Mouse (Mus musculus) heart, embryonic 12.5 days (tissue): ENCODE results near the gene Trim38. TPM values are rescaled to one million over a fixed set of nuclear protein-coding genes. Genes with fewer than 3 reads are reported as not detected.

Experiments used
- microRNA-seq: library from miRNA; unstranded; fragments of <30 nt; microRNA quantifications from one replicate; pipeline ENCODE4, GENCODE M21; 2017
- polyA plus RNA-seq: library from polyadenylated mRNA; unstranded; fragments of >200 nt; fragmentation: Nextera tagmentation; extraction: Ambion mirVana; gene quantifications from 2 replicates; pipeline ENCODE4 v1.2.1, GENCODE M21; 2016

Gene Trim38
- polyA plus RNA-seq, 1 experiment from 2014 or later, result not detected

Small RNA genes within 50 kb of the gene (microRNA-seq; reads per million reads assigned to microRNA genes)
- not detected for gene Gm44314
- not detected for gene Gm44484

Other genes starting within 250 kb of the Trim38 start
- gene Hist1h4h, start 238.9 kb upstream of the Trim38 start, polyA plus RNA-seq, result 4.4 and 5.2 TPM in 2 replicates
- gene Hist1h2af, start 236.0 kb upstream of the Trim38 start, polyA plus RNA-seq, result 2.7 and 7.0 TPM in 2 replicates
- 3.9 and 4.0 TPM in 2 replicates for gene Hist1h3g, start 234.5 kb upstream of the Trim38 start, polyA plus RNA-seq
- 0.26 and 0.28 TPM in 2 replicates for gene Hist1h2bh, start 226.5 kb upstream of the Trim38 start, polyA plus RNA-seq
- gene Hist1h3f, start 225.9 kb upstream of the Trim38 start, polyA plus RNA-seq, result 0.32 and 0.36 TPM in 2 replicates
- gene Hist1h4f, start 218.3 kb upstream of the Trim38 start, polyA plus RNA-seq, result 0.95 TPM in 1 of 2 replicates, not detected in the other
- gene Hist1h1d, start 216.7 kb upstream of the Trim38 start, polyA plus RNA-seq, result 0.21 and 0.26 TPM in 2 replicates
- 1.7 and 2.1 TPM in 2 replicates for gene Hist1h3e, start 207.5 kb upstream of the Trim38 start, polyA plus RNA-seq
- gene Hist1h2ae, start 198.7 kb upstream of the Trim38 start, polyA plus RNA-seq, result 40.3 and 45.8 TPM in 2 replicates
- 4.5 and 4.8 TPM in 2 replicates for gene Hist1h2bg, start 198.5 kb upstream of the Trim38 start, polyA plus RNA-seq
- 1.5 and 2.0 TPM in 2 replicates for gene Hist1h2bf, start 195.7 kb upstream of the Trim38 start, polyA plus RNA-seq
- 1.1 and 2.3 TPM in 2 replicates for gene Hist1h2ad, start 195.5 kb upstream of the Trim38 start, polyA plus RNA-seq
- 1.4 and 1.6 TPM in 2 replicates for gene Hist1h3d, start 194.2 kb upstream of the Trim38 start, polyA plus RNA-seq
- gene Hist1h4d, start 188.3 kb upstream of the Trim38 start, polyA plus RNA-seq, result 43.5 and 46.9 TPM in 2 replicates
- 1.2 and 2.0 TPM in 2 replicates for gene Hist1h2be, start 148.8 kb upstream of the Trim38 start, polyA plus RNA-seq
- 10.6 and 11.6 TPM in 2 replicates for gene Hist1h1e, start 147.4 kb upstream of the Trim38 start, polyA plus RNA-seq
- 0.70 and 0.78 TPM in 2 replicates for gene Hist1h2ac, start 86.0 kb upstream of the Trim38 start, polyA plus RNA-seq
- gene Hist1h2bc, start 85.7 kb upstream of the Trim38 start, polyA plus RNA-seq, result 43.6 and 49.5 TPM in 2 replicates
- not detected in 2 replicates for gene Hist1h1t, start 74.1 kb upstream of the Trim38 start, polyA plus RNA-seq
- gene Hist1h4c, start 71.5 kb upstream of the Trim38 start, polyA plus RNA-seq, result 2.7 and 3.5 TPM in 2 replicates
- 10.5 and 13.2 TPM in 2 replicates for gene Hfe, start 59.1 kb upstream of the Trim38 start, polyA plus RNA-seq
- gene Hist1h1c, start 31.1 kb upstream of the Trim38 start, polyA plus RNA-seq, result 36.5 and 41.9 TPM in 2 replicates
- 3.0 and 5.1 TPM in 2 replicates for gene Hist1h3c, start 24.3 kb upstream of the Trim38 start, polyA plus RNA-seq
- 0.88 and 1.4 TPM in 2 replicates for gene Hist1h2bb, start 23.2 kb upstream of the Trim38 start, polyA plus RNA-seq
- 16.7 and 20.9 TPM in 2 replicates for gene Hist1h2ab, start 18.8 kb upstream of the Trim38 start, polyA plus RNA-seq
- 3.4 and 3.5 TPM in 2 replicates for gene Hist1h3b, start 17.6 kb upstream of the Trim38 start, polyA plus RNA-seq
- gene Hist1h4b, start 12.9 kb upstream of the Trim38 start, polyA plus RNA-seq, result 2.1 and 2.3 TPM in 2 replicates
- not detected in 2 replicates for gene Hist1h4a, start 8.7 kb upstream of the Trim38 start, polyA plus RNA-seq
- 1.7 and 3.5 TPM in 2 replicates for gene Hist1h3a, start 7.5 kb upstream of the Trim38 start, polyA plus RNA-seq
- gene Hist1h1a, start 6.2 kb upstream of the Trim38 start, polyA plus RNA-seq, result 0.54 and 1.4 TPM in 2 replicates
- not detected in 2 replicates for gene Slc17a2, start 37.1 kb downstream of the Trim38 start, polyA plus RNA-seq
- not detected in 2 replicates for gene Slc17a3, start 69.5 kb downstream of the Trim38 start, polyA plus RNA-seq
- gene Slc17a1, start 97.8 kb downstream of the Trim38 start, polyA plus RNA-seq, result not detected in 2 replicates
- not detected in 2 replicates for gene Slc17a4, start 145.1 kb downstream of the Trim38 start, polyA plus RNA-seq
- gene Hist1h2ba, start 164.2 kb downstream of the Trim38 start, polyA plus RNA-seq, result not detected in 2 replicates
- gene Hist1h2aa, start 164.5 kb downstream of the Trim38 start, polyA plus RNA-seq, result not detected in 2 replicates
- gene Scgn, start 221.3 kb downstream of the Trim38 start, polyA plus RNA-seq, result not detected in 2 replicates